Mouse (Mus musculus): ENCODE data around the gene Gm6993.

The Gm6993 gene

DNA sequence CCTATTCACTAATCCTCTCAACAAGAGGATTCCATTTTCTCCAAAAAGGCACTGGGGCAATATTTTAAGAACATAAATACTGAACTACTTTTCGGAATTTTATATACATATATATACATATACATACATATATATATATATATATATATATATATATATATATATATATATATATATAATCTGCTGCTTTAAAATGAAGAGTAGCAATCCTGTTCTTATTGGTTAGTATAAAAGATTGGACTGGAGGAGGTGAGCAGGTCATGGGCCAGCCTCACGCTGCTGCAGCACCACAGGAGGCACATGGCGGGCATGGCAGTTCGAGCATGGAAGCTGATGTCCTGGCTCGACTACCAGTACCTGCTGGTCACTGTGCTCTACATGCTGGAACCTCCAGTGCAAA, at the start of gene Gm6993:
TSS of gene Gm6993 (plus strand) at position 301 of the 400 bp plus-strand sequence.
- DNase-seq (ENCODE audit: low spot score): no peak

DNA sequence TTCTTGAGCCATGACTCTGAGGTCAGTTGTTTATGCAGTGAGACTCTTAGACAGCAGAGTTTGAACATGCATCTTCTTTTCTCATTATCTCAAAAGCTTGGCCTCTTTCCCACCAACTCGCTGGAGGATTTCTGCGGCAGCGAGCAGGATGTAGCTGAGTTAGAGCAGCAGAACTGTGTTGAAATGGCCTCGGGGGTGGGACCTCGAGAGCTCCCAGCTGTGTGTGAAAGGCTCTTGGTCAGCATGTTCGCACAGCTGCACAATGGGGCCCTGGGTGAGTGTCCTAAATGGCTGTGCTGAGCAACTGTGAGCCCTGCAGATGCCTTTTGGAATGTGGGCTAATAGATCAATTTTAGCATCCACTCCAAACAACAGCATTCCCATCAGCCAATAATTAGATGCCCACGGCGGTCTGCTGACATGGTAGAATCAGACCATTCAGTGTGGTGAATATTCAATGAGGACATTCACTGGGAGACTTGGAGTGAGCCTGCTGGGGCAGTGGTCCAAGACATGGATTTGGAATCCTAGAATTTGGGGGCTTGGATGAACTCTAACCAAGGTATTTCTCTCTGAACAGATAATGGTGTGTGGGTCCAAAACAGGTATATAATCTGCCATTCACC, 49.1 kb upstream of the Gm6993 start:
- peak; percentile 62 for DNase-seq (ENCODE audit: low spot score)

DNA sequence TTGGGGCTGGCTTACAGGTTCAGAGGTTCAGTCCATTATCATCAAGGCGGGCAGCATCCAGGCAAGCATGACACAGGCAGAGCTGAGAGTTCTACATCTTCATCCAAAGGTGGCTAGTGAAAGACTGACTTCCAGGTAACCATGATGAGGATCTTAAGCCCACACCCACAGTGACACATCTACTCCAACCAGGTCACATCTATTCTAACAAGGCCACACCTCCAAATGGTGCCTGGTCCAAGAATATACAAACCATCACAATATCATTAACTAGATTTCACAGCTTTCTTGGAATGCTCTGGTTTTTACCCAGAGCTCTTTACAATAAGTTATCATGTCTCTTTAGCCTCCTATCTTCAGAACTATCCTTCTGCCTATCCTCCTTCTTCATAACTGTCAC, 38.1 kb upstream of the Gm6993 start:
- no peak for DNase-seq (ENCODE audit: low spot score)

GRCm38 (mm10) chr12:31203746-31204455, 36.7 kb upstream of the Gm6993 start:
- no peak for DNase-seq (ENCODE audit: low spot score)

DNA sequence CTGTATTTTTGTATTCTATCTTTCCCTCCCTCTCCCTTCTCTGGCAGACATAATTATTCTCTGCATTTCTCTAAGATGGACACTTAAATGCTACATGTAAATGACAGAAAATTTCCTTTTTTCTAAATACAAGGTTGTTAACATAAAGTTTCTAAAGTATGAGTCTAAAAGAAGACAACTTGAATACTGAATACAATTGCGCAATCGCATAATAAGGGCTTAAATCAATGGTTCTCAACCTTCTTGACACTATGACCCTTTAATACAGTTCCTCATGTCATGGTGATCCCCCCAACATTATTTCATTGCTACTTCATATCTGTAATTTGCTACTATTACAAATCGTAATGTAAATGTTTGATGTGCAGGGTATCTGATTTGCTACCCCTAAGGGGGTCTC, 35.7 kb upstream of the Gm6993 start:
- DNase-seq (ENCODE audit: low spot score): no peak

DNA sequence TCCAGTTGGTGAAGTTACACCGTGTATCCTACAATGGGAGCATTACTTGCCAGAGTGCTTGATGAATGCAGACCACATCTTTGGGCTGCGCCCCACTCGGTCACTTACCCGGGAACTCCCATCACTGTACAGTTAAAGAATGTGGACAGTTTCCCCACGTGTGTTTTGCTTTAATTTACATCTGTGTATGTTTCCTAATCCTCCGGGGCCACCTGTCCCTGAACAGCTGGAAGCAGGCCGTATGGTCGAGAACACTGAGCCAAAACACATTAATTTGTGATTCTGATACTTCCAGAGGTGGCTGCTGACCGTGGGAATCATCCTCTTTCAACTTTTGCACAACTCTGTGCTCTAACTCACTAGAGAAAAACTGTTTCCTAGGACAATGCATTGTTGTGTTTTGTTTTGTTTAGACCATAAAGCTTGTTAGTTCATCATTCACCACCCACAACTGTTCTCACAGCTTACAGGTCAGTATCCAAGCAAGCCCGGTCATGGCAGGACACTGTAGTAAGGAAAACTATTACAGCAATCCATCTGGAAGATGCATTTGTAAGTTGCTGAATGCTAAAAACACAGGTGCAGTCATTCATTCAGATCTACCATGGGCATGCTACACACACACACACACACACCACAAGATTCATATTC, 34.5 kb upstream of the Gm6993 start:
- no peak for DNase-seq (ENCODE audit: low spot score)

GRCm38 (mm10) chr12:31208766-31209165, 31.8 kb upstream of the Gm6993 start:
- DNase-seq (ENCODE audit: low spot score): no peak

GRCm38 (mm10) chr12:31209377-31209805, 31.2 kb upstream of the Gm6993 start:
- DNase-seq (ENCODE audit: low spot score): no peak

GRCm38 (mm10) chr12:31213556-31213955, 27.0 kb upstream of the Gm6993 start:
- DNase-seq (ENCODE audit: low spot score): no peak

- no peak for DNase-seq (ENCODE audit: low spot score)
Measured at GRCm38 (mm10) chr12:31215003-31215402, 25.6 kb upstream of the Gm6993 start.

GRCm38 (mm10) chr12:31217232-31217631, 23.3 kb upstream of the Gm6993 start:
- DNase-seq (ENCODE audit: low spot score): no peak

- DNase-seq (ENCODE audit: low spot score): no peak
Measured at GRCm38 (mm10) chr12:31218774-31219173, 21.8 kb upstream of the Gm6993 start.

DNA sequence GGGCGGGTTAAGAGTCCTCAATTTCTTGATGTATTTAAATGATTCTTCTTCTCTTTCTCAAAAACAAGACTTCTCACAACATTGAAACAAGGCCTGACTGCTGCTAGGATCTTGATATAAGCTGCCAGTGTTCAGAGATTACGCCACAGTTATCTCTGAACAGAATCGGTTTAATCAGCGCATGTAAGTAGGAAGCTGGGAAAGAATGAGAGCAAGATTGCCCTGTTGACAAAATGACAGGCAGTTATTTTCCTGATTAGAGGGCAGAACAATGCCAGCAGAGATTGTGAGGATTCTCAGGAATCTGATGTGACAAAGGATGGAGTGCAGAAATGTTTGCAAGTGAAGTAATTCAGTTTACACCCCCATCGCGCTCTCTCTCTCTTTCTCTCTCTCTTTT, 19.0 kb upstream of the Gm6993 start:
- no peak for DNase-seq (ENCODE audit: low spot score)

DNA sequence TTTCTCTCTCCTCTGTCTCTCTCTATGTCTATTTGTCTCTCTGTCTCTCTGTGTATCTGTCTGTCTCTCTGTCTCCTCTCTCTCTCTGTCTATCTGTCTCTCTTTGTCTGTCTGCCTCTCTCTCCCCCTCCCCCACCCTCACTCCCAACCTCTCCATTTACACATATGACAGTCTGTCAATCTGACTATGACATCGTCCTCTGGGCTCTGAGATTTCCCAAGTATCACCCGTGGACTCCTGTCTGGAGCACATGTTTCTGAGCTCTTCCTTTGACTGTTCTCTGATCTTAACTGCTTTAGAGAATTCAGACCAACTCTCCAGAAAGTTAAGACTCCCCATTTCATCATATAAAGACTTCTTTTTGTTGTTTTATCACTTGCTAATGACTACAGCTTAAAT, 18.3 kb upstream of the Gm6993 start:
- DNase-seq (ENCODE audit: low spot score): no peak

GRCm38 (mm10) chr12:31222741-31223140, 17.8 kb upstream of the Gm6993 start:
- no peak for DNase-seq (ENCODE audit: low spot score)

GRCm38 (mm10) chr12:31225451-31225850, 15.1 kb upstream of the Gm6993 start:
- DNase-seq (ENCODE audit: low spot score): no peak

DNA sequence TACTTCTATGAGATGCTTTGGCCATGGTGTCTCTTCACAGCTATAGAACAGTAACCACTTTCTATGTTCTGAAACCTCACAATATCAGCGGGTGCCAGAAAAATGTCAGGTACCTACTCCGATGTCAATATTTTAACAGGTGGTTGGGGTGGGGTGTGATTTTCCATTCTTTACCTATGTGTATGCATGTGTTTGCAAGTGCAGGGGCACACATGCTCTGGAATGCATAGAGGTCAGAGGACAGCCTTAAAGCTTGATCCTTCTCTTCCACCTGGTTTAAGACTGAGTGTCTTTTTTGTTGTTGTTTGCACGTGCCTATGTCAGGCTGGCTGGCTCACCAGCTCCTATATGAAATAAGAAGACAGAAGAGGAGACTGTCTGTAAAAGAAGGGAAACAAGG, 13.4 kb upstream of the Gm6993 start:
- DNase-seq (ENCODE audit: low spot score): no peak

- DNase-seq (ENCODE audit: low spot score): no peak
Measured at GRCm38 (mm10) chr12:31228878-31229277, 11.7 kb upstream of the Gm6993 start.

- no peak for DNase-seq (ENCODE audit: low spot score)
Measured at GRCm38 (mm10) chr12:31232635-31233034, 7.9 kb upstream of the Gm6993 start.

DNA sequence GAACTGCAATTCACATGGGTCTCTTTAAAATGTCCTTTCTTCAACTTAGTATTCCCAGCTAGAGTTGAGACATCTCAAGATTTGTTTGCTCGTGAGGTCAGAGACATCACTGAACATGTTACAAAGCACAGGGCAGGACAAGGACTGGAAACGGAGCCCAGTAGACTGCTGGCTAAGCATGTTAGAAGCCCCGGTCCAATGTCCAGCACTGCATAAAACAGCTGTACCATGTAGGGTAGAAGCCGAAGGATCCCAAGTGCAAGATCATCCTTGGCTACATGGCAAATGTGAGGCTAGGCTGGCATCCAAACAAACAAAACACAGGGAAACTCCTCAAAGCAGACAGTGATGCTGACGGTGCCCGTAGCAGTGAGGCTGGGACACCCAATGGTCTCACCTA, 5.6 kb upstream of the Gm6993 start:
- DNase-seq (ENCODE audit: low spot score): no peak

- peak; percentile 40 for DNase-seq (ENCODE audit: low spot score)
Measured at GRCm38 (mm10) chr12:31236861-31237595, 3.5 kb upstream of the Gm6993 start.

DNA sequence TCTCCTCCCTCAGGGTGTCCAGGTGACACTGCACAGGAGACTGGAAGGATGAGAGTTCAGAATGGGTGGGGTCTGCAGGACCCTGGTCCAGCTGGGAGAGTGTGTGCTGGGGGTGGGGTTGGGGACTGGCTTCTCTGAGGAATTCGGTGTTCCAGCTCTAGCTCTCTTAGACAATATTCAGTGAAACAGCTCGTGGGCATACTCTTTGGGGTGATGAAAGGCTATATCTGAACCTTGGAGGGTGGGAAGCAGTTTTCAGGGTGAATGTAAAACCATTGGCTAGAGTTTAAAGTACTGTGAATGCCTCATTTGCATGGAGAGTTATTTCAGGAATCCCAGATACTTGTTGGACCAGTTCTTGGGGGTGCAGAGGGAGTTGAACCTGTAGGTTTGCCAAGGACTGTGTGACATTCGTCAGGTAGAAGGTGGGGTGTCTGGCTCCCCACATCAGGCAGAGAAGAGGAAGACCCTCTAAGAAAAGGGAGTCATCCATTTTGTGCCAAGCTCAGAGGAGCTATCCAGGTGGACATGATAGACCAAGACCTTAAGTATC, 1.5 kb upstream of the Gm6993 start:
- DNase-seq (ENCODE audit: low spot score): no peak

All from embryo, embryonic 10.5 days (tissue).